Mouse (Mus musculus) right cerebral cortex, postnatal 10 days (tissue): ENCODE results near the gene Ccdc167.
"Not testable (repeated sequence)": the region's sequence is repeated elsewhere in the genome, so short reads cannot be mapped to it uniquely, and the experiment has no call there.

Experiments
- DNase-seq, 2 experiments: peaks; one replicate each; pipeline ENCODE4 v3.0.0; 2021; ENCODE audit warnings: low spot score in 2 of 2

Ccdc167 gene

GRCm38 (mm10) chr17:29719628-29720575, 3.1 kb upstream of the Ccdc167 start:
- DNase-seq, result no peak

DNA sequence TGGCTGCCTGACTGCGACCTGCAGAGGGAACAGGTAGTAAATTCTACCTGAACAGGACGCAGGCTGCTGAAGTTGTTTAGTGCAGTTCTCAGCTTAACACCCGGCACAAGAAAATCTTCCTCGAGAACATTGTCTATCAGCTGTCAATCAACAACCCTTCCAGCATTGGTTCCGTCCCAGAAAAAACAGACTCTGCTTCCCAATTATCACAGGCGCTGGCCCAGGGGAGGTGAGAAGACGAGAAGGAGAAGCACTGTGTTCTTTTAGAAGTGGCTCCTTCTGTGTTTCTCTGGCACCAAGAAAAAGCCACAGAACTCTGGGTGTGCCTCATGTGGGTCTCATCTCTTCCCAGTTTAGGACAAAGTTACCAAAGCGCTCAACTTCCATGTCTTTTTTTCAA, 1.8 kb upstream of the Ccdc167 start:
- DNase-seq, result no peak

DNA sequence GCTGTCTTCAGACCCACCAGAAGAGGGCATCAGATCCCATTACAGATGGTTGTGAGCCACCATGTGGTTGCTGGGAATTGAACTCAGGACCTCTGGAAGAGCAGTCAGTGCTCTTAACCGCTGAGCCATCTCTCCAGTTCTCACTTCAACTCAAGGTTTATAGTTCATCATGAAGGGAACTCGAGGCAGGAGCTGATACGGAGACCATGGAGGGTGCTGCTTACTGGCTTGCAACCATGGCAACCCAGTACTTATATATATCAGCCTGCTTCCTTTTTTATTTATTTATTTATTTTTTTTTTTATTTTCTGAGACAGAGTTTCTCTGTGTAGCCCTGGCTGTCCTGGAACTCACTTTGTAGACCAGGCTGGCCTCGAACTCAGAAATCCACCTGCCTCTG, 3.1 kb downstream of the Ccdc167 start:
- not testable (repeated sequence) for DNase-seq

DNA sequence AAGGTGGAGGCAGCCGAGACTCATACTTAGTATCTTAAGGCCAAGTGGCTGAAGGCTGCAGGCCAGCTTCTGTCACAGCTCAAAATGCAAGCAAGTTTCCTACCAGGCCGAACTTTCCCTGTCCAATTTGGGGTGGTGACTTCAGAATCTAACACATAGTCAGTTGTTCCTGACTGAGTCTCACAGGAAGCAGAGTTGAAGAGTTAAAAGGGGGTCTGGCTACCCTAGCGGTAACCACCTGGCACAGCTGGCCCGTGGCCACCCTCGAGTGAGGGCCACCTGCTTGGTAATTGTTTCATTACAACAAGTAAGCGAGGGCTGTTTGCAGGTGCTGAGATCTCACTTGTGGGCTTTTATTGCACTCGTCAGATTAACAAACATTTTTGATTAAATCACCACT, 4.3 kb downstream of the Ccdc167 start:
- DNase-seq, result no peak

DNA sequence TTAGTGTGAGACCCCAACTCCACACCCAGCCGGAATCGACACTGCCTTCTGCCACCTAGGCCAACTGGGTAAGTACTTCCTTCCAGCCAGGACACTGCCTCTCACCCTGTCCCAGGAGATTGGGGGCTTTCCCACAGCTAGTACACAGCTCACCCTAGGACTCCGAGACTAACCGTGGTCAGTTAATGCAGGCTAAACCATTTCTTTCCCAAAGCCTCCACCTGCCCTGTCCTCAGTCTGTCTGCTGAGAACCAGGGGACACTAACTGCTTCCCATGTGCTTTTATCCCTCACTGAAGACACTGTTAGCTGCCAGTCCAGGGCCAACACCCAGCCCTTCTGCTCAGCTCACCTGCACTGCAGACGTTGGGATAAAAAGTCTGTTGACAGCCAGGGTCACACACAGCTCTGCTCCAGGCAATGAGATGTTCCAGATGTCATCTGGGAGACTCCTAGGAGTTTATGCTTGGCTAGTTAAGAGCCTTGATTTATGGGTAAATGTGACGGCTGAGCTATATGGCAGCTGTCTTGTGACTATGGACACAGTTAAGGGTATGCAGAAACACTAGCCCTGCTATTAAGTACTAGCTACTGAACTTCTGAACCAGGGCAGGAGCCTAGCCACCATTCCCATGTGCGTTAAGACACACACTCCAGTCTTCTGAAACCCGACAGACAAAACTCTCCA, 5.0 kb downstream of the Ccdc167 start:
- DNase-seq, result no peak

DNA sequence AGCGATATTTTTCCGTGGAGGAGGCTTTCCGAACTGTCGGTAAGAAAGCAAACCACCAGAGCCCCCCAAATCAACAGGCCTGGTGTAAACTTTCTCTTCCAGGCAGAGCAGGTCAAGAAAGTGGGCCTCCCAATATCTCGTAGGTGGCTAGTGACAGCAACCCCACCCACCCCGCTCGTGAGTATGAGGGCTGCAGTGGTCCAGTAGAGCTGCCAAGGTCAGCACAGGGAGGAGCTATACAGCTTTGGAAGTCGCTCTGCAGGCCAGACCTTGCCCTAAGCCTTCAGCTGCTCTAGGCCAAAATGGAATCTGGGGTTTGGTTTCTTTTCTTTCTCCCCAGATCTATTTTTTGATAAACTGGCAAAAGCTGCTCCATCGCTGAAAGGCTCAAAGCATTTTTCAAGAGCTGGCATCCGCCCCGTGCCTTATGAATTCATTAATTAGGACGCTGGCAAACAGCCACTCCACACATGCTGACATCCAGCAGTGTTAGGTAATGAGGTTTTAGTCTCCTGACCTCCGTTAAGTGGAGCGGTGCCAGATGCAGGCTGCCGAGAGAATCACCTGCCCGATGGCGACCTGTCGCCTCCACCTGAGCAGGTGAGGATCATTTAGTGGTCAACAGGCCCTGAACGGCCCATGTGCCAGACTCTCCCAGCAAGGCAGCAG, 5.6 kb downstream of the Ccdc167 start:
- DNase-seq, result peak; percentile 61 to 73

DNA sequence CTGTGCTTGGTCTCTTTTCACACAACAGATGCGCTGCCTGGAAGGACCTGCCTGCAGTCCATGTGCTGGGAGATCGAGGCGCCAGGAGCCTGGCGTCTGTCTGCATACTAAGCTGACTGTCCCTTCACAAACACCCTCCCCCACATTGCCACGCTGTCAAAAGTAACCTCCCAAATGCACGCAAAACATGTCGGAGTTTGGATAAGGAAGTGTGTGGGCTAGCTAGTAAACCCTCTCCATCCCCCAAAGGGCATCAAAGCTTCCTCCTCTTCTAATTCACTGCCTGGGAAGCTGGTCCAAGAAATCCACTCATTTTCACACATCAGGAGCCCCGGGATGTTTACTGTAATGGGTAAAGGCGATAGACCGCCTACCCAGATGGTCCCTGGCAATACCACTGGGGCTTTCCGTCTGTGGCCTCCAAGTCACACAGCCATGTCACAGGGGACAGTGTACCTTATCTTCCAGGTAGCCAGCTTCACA, 6.2 kb downstream of the Ccdc167 start:
- DNase-seq, result peak; percentile 60 to 71

- no peak for DNase-seq
These were observed 8.1 kb downstream of the Ccdc167 start for GRCm38 (mm10) chr17:29708783-29709182.

GRCm38 (mm10) chr17:29706981-29707545, 9.8 kb downstream of the Ccdc167 start:
- DNase-seq, result no peak

DNA sequence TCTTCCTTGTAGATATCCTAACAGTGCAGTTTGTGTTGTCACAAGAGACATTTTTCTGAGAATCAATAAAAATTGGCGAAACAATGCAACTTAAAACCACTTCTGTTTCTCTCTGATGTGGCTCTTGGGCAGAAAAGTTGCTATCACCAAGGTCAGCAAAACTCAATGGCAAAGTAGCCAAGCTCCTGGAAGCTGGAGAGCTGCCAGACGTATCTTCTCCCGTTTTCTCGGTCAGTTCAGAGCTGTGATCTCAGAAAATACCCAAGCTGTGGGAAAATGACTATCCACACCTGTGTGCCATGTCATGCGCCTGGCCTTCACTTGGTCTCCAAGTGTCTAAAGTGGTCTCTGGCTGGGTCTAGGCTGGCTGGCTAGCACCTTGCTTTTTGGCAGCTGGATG, 11.0 kb downstream of the Ccdc167 start:
- no peak for DNase-seq

DNA sequence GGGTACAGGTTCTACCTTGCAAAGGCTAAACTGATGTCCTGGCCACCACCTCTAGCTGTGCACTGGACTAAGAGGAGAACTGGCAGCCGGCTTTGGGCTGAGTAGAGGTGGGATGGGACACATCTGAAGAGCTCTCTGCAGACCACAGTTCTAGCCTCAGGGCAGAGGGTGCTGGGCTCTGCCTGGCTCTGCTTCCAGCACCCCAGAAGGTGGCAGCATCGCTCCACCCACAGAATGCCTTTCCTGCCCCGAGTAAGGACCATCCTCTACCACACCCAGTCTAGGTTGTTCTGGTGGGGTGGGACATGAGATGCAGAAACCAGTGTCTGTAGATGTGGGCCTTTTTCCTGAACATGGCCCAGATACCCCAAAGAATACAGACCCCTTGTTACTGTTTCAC, 12.1 kb downstream of the Ccdc167 start:
- DNase-seq, result peak in 1 of 2 experiments; percentile 80

- DNase-seq, result no peak
These were observed 13.7 kb downstream of the Ccdc167 start for GRCm38 (mm10) chr17:29702938-29703710.

GRCm38 (mm10) chr17:29700573-29700972, 16.3 kb downstream of the Ccdc167 start:
- no peak for DNase-seq

- no peak for DNase-seq
These were observed 18.4 kb downstream of the Ccdc167 start for GRCm38 (mm10) chr17:29698421-29698820.

DNA sequence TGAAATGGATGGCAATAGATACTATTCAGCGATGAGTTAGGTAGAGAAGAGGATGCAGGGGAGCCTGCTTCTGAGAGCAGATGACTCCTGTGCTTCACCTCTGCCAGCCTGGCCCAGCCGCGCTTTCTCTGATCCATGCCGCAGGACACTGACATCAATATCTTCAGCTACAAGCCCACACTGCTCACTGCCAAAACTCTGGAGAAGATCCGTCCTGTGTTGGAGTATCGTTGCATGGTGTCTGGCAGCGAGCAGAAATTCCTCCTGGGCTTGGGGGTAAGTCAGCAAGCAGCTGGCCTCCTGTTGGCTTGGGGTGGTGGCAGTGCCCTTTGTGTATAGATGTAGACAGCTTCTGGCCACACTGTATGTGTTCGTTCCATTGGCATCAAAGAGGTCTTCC, 19.9 kb downstream of the Ccdc167 start:
- DNase-seq, result no peak

GRCm38 (mm10) chr17:29694516-29694915, 22.3 kb downstream of the Ccdc167 start:
- DNase-seq, result no peak

GRCm38 (mm10) chr17:29693571-29693970, 23.3 kb downstream of the Ccdc167 start:
- DNase-seq, result no peak

GRCm38 (mm10) chr17:29692827-29693226, 24.0 kb downstream of the Ccdc167 start:
- DNase-seq, result no peak

GRCm38 (mm10) chr17:29690257-29690656, 26.6 kb downstream of the Ccdc167 start:
- no peak for DNase-seq

- DNase-seq, result no peak
These were observed 28.2 kb downstream of the Ccdc167 start for GRCm38 (mm10) chr17:29688610-29689009.

DNA sequence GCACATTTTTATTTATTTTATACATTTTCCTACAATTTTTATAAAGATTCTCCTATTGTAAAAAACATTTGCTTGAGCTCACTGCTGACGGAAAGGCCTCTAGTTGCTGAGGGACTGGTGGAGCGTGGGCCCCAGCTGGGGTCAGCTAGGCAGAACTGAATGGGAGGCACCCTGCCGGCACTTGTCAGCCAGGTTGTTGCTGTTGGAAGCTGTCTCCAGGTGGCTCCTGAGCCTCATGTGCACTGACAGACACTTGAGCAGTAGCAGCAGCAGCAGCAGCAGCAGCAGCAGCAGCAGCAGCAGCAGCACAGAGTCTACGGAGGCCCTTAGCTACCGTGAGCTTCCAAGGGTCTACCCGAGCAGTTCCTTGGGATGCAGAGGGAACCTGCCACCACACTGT, 29.5 kb downstream of the Ccdc167 start:
- no peak for DNase-seq
